Mouse (Mus musculus): ENCODE data around the gene Pomt2.

Pomt2 gene

GRCm38 (mm10) chr12:87121918-87122589, 25.7 kb downstream of the Pomt2 start:
- no peak for DNase-seq

- DNase-seq: no peak
Measured at GRCm38 (mm10) chr12:87107357-87107977, 40.3 kb downstream of the Pomt2 start.

GRCm38 (mm10) chr12:87104796-87105195, 43.0 kb downstream of the Pomt2 start:
- DNase-seq: no peak

GRCm38 (mm10) chr12:87103471-87103870, 44.3 kb downstream of the Pomt2 start:
- no peak for DNase-seq

- DNase-seq: peak; percentile 20
Measured at GRCm38 (mm10) chr12:87102165-87102631, 45.6 kb downstream of the Pomt2 start, which contains the start of gene Ngb. Gene Ngb (minus strand): TSS chr12:87102539.

GRCm38 (mm10) chr12:87100331-87100730, 47.4 kb downstream of the Pomt2 start:
- DNase-seq: no peak

- DNase-seq: no peak
Measured at GRCm38 (mm10) chr12:87093671-87094070, 54.1 kb downstream of the Pomt2 start.

- no peak for DNase-seq
Measured at GRCm38 (mm10) chr12:87093249-87093648, 54.5 kb downstream of the Pomt2 start.

GRCm38 (mm10) chr12:87091916-87092315, 55.9 kb downstream of the Pomt2 start:
- no peak for DNase-seq

GRCm38 (mm10) chr12:87089701-87090100, 58.1 kb downstream of the Pomt2 start:
- DNase-seq: no peak

- no peak for DNase-seq
Measured at GRCm38 (mm10) chr12:87089255-87089654, 58.5 kb downstream of the Pomt2 start.

GRCm38 (mm10) chr12:87088331-87088730, 59.4 kb downstream of the Pomt2 start:
- DNase-seq: no peak

- no peak for DNase-seq
Measured at GRCm38 (mm10) chr12:87087236-87087635, 60.5 kb downstream of the Pomt2 start.

GRCm38 (mm10) chr12:87082797-87083196, 65.0 kb downstream of the Pomt2 start:
- DNase-seq: no peak

GRCm38 (mm10) chr12:87076610-87077009, 71.2 kb downstream of the Pomt2 start:
- DNase-seq: no peak

GRCm38 (mm10) chr12:87070520-87070919, 77.2 kb downstream of the Pomt2 start:
- no peak for DNase-seq

GRCm38 (mm10) chr12:87066429-87066828, 81.3 kb downstream of the Pomt2 start:
- no peak for DNase-seq

GRCm38 (mm10) chr12:87065446-87065845, 82.3 kb downstream of the Pomt2 start:
- DNase-seq: no peak

- no peak for DNase-seq
Measured at GRCm38 (mm10) chr12:87057066-87057465, 90.7 kb downstream of the Pomt2 start.
